Mouse (Mus musculus): ENCODE results near the gene Khk. TPM values are rescaled to one million over a fixed set of nuclear protein-coding genes. Genes with fewer than 3 reads are reported as not detected.

Gene Khk
- total RNA-seq, 1 experiment from 2014 or later, result 58.5 TPM

DNA sequence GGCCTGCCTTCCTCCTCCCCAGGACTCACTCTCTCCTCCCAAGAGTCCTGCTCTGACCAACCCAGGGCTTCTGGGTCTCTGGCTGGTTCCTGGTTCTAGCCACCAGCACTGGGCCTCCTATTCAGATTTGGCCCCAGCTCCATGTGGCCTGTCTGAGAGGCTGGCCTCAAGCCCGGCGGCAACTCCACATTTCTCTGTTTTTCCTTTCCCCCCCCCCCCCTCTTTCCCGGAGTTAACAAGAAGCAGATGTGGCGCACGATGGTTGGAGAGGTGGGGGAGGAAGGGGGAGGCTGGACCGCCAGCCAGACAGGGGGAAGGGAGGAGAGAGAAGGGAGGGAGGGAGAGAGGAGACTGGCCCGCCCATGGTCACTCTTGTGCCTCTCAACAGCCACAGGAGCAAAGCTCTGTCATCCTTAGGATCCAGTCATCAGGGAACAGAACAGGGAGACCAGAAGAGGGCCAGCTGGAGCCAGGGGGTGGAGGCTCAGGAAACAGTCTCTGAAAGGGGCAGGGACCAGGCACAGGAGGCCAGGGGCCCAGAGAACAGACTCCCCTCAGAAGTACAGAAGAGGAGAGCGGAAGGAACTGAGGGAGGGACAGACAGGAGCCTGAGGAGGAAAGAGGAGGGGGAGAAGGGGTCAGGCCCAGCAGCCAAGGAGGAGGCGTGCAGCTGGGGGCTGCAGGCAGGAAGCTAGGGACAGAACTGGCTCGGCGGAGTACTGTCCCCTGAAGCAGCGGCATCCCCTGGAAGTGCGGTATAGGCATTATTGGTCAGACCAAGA is 8.0 kb upstream of the Khk start, which contains the start of gene Emilin1:
Emilin1 (plus strand) TSS at position 343 of the 782 bp plus-strand sequence.
- DNase-seq, result no peak

DNA sequence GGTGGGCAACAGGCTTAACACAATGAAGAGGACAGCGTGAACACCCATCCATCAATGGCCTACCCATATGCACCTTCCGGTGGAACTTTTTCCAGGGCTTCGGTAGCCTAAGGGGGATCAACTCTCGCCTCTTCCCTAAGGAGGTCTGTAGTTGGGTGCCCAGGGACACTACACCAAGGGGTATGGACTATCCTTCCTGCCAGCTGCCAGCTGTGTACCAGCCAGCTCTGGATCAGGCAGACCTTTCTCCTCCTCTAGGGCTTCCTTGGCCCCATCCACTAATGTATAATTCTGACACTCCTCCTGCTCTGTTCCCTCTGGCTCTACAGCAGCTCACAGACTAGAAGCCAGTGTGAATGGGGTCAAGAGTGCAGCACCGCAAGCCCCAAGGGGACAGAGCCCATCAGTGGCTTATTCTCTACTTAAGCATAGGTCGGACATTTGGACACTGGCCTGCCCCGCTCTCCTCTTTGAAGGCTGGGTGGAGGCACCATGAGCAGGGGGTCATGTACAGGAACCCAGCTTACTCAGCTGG is 7.1 kb upstream of the Khk start:
- DNase-seq, result no peak

DNA sequence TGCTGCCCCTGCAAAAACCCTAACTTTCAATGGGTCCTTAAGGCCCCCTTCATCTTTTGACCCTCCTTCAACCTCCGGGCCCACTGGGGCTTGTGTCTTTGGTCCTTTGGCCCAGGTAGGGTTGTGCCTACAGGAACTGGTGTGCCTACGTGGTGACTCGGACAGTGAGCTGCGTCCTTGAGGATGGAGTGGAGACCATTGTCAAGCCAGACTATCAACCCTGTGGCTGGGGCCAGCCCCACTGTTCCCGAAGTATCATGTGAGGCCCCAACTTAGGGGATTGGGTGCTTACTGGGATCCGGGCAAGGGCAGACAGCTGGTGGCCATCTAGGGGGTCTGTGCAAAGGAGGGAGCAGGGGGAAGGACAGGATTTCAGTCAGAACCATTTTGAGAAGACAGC is 6.4 kb upstream of the Khk start:
- no peak for DNase-seq

DNA sequence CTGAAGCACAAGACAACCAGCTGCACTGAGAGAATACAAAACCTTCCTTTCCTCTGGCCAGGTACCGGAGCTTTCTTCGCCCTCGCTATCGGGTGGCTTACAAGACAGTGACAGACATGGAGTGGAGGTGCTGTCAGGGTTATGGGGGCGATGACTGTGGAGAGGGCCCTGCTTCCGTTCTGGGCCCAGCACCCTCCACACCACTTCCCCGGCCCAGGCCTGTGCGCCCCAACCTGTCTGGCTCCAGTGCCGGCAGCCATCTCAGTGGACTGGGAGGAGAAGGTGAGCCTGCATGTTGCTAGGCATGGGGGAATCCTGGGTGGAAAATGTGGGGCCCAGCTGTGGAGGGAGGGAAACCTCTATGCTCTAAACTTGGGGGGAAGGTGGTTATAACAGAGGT is 5.8 kb upstream of the Khk start:
- DNase-seq, result no peak

DNA sequence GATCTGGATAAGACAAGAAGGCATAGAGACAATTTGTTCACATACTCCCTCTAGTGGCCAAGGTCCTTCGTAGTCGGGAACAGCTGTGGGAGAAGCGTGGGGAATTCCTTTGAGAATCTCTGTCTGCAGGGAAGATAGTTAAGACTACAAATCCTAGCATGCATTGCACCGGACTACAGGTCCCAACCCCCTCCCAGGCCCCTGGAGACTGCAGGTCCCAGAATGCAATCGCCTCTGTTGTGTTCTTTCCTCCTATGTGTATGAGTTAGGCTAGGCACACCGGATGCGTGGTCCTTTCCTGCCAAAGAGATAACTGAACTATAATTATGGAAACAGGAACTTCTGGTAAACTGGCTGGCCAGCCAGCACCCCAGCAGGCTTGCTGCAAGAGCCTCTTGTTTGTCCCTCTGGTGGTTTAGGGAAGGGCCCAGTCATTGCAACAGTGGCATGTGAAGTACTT is 5.2 kb upstream of the Khk start:
- peak; percentile 80 for DNase-seq

DNA sequence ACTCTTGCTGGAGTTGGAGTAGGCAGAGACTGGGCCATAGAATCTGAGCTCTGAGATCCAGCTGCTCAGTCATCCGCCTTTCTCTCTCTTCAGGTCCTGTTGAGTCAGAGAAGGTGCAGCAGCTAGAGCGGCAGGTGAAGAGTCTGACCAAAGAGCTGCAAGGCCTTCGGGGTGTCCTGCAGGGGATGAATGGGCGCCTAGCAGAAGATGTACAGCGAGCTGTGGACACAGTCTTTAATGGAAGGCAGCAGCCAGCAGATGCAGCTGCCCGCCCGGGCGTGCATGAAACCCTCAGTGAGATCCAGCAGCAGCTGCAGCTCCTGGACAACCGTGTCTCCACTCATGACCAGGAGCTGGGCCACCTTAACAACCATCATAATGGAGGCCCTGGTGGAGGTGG is 4.4 kb upstream of the Khk start:
- DNase-seq, result no peak

DNA sequence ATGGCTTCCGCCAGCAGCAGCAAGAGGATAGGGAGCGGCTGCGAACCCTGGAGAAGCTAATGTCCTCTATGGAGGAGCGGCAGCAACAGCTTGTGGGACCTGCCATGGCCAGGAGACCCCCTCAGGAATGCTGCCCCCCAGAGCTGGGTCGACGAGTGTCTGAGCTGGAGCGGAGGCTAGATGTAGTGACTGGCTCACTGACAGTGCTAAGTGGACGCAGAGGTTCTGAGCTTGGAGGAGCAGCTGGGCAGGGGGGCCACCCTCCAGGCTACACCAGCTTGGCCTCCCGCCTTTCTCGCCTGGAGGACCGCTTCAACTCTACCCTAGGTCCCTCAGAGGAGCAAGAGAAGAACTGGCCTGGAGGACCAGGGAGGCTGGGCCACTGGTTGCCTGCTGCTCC is 3.9 kb upstream of the Khk start:
- DNase-seq, result no peak

DNA sequence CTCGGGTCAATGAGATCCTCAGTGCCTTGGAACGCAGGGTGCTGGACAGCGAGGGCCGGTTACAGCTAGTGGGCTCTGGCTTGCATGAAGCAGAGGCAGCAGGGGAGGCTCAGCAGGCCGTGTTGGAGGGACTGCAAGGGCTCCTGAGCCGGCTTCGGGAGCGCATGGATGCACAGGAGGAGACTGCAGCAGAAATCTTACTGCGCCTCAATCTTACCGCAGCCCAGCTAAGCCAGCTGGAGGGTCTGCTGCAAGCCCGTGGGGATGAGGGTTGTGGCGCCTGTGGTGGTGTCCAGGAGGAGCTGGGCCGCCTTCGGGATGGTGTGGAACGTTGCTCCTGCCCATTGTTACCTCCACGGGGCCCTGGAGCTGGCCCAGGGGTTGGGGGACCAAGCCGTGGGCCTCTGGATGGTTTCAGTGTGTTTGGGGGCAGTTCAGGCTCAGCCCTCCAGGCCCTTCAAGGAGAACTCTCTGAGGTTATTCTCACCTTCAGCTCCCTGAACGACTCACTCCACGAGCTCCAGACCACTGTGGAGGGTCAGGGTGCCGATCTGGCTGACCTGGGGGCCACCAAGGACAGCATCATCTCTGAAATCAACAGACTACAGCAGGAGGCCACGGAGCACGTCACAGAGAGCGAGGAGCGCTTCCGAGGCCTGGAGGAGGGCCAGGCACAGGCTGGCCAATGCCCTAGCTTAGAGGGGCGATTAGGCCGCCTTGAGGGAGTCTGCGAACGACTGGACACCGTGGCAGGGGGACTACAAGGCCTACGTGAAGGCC is 3.1 kb upstream of the Khk start:
- DNase-seq, result no peak

DNA sequence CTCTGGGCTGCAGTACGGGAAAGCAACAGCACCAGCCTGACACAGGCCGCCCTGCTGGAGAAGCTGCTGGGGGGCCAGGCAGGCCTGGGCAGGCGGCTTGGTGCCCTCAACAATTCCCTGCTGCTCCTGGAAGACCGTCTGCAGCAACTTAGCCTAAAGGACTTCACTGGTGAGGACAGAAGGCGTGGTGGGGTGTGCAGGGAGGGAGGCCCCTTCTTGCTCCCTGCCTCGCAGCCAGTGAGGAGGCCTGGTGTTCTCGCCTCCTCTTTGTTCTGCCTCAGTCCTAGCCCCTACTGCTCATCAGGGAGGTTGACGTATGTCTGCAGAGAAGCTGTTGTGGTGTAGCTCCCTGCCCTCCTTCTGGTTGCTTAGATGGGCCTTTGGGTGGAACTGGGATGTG is 2.5 kb upstream of the Khk start:
- DNase-seq, result no peak

DNA sequence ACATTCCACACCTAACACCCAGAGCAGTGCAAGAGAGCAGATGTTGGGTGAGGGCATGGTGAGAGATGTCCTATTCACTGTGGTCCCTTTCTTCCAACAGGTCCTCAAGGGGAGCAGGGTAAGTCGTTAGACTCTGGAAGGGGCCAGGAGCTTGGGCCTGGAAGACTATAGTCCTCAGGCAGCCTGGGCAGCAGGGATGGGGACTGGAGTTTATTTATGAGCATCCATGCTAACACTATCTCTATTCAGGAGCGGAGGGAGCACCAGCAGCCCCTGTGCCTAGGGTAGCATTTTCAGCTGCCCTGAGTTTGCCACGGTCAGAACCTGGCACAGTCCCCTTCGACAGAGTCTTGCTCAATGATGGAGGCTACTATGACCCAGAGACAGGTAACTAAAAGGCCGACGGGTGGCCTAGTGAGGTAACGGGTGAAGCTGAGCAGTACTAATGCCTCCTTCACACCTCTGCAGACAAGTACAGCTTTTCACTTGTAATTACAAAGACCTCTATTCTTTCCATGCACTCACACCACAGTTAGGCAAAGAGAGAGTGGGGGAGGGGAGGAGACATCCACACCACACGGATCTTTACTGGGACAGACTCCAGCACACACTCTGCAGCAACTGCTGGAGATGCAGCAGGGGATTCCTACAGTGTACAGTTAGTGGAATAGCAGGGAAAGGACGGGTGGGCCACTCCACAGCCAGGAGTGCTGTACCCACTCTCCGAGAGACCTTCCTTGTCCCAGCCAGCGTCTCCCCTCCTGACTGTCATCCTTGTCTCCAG is 1.2 kb upstream of the Khk start:
- no peak for DNase-seq

DNA sequence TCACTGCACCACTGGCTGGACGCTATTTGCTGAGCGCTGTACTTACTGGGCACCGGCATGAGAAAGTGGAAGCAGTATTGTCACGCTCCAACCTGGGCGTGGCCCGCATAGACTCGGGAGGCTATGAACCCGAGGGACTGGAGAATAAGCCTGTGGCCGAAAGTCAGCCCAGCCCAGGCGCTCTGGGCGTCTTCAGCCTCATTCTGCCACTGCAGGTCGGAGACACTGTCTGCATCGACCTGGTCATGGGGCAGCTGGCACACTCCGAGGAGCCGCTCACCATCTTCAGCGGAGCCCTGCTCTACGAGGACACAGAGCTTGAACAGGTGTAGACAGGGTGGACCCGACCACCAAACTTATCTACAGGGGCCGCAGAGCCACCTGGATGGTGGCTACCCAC is 610 bp upstream of the Khk start:
- DNase-seq, result no peak

DNA sequence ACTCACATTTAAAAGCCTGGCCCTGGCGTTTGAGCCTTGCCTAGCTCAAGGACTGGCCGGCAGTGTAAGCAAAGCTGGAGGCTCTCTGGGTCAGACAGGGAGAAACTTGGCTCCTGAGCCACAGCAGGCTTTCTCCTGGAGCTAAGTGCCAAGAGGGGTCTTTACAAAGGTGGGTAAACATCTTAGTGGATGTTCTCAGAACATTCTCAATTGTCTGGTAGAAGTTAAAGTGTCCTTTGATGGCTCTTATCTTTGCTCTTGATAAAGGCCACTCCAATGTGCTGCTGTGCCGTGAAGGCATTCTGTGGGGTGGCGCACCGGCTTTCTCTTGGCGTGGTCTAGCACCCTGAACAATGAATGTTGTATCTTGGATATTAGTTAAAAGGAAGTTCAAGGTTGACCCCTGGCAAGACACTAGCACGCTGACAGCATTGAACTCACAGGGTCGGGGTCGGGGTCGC is 1.4 kb downstream of the Khk start:
- no peak for DNase-seq

DNA sequence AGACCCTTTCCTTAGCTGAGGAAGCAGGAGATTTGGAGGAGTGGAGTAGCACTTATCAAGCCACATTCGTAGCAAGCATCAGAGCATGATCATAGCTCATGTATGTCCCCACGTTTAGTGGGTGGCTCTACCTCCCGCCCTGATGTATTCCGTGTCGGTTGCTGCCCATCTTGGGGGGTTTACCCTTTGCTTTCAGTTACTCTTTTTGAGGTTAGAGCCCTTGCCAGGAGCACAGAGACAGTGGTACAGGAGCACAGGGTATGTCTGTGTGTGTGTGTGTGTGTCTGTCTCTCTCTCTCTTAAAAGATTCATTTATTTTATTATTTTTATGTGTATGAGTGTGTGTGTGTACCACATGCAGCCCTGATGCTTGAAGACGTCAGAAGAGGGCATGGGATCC is 1.9 kb downstream of the Khk start:
- DNase-seq, result no peak

DNA sequence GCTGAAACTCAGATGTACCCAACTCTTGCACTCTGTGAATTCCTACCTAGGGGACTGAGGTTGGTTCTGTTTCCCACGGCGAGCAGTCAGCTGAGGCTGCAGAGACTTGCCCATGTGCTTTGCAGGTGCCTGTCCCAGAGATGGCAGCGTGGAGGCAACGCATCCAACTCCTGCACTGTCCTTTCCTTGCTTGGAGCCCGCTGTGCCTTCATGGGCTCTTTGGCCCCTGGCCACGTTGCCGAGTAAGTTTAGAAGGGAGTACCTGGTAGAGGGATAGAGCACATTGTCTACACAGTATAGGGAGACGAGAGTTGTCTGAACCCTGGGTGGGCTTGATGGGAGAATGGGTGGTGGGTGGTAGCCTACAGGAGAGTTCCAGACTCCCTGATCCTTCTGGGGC is 3.4 kb downstream of the Khk start:
- DNase-seq, result no peak

DNA sequence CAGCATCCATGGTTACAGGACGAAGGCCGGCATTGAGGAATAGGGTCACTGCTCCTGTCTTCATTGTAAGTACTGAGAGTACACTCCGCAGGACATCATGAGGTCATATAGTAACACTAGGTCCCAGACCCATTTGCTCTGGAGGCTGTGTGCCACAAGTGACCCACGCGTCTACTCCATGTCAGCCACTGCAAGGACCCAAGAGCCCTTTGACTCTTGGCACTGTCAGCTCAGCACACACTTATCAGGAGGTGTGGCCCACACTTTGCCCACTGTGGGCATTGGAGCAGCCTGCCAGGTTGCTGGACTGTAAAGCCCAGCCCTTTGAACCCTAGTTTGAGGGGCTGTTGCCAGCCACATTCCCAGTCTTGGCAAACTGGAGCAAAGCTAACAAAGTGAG is 4.0 kb downstream of the Khk start:
- DNase-seq, result no peak

DNA sequence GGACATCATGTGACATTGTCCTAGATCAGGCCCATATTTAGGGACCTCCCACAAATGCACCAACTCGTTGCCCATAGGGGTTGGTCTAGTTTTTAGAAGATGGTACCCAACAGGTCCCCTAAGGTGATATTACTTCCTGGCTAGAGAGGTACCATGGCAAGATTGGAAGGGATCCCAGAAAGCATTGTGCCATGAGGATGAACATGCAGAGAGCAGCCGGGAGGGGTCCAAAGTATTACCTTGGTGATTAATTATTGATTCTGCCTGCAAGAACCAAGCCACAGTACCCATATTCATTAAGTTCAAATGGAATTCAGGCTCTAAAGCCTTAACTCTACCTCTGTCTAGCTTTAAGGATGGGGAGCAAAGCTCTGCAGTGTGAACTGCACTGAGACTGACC is 4.8 kb downstream of the Khk start:
- no peak for DNase-seq

DNA sequence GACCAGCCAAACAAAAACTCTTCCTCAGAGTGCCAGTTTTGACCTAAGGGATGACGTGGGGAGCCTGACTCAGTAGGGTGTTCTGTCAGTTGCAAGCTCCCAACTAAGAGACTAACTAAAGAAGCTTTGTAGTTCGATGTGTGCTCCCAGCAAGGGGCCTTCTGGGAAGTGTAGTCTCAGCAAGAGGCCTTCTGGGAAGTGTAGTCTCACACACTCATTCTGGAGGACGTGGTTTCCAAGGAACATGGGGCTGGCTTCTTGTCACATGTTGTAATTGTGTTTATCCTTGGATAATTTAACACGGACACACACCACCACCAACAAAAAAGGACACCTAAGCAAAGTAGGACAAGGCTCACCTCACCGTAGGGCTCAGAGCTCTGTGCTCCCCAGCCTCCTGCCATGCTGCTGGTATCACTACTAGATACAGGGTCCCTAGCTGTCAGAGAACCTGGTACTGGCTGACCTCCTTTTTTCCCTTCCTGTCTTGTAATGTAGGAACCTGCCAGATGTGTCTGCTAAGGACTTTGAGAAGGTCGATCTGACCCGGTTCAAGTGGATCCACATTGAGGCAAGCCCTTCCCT is 6.8 kb downstream of the Khk start:
- DNase-seq, result no peak

DNA sequence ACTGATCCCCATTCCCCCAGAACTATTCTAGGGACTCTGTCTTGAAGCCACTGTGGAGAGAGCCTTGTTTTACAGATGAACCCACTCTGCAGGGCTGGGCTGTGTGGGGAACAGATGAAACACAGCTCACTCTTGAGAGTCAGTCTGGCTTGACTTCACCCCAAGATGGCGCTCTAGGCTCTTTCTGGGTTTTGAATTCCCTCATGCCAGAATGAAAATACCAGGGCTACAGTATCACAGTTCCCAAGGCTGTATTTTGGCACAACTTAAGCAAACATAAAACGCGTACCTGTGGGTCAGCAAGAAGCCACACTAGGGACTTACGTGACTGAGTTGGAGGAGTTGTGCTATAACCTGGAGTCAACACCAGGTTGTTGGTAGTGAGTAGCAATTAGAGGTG is 8.9 kb downstream of the Khk start:
- peak; percentile 73 for DNase-seq

DNA sequence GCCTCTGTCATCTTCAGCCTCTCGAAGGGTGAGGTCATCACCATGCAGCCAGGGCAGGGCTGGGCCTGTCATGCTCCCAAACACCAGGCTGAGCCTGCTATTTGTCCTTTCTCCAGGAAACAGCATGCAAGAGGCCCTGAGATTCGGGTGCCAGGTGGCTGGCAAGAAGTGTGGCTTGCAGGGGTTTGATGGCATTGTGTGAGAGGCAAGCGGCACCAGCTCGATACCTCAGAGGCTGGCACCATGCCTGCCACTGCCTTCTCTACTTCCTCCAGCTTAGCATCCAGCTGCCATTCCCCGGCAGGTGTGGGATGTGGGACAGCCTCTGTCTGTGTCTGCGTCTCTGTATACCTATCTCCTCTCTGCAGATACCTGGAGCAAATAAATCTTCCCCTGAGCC is 9.6 kb downstream of the Khk start:
- no peak for DNase-seq

DNA sequence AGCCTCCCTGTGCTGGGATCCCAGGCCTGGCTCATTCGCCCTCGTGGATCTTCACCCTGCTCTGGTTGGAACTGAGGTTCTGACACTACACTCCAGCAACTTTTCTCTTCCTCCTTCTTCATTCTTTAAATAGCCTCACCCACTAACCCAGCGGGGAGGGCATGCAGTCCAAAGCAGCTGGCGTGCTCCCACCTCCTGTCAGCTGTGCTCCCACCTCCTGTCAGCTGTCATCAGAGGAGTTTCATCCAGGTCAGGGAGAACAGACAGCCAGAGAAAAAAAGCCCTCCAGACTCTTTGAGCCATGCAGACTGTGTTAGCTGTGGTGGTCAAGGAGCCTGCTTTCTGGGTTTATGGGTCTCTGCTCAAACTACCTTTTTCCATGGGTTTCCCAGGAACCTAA is 10.1 kb downstream of the Khk start:
- no peak for DNase-seq

DNA sequence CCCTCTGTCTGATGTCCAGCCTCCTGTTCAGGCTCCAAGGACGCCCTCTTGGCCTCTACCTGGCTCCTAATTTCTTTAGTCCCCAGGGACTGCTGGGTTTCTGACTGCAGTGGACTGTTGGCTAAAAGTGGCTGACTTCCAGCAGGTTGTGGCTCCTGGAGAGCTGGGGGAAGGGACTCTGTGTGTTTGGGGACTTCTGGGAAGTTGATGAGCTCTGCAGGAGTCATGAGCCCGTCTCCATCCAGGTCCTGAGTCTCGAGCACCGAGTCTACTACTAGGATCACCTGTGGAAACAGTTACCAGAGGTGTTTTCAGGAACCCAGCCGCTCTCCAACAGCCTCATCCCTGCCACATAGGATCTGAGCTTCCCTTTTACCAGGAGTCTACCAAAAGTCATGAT is 12.5 kb downstream of the Khk start:
- DNase-seq, result no peak

Measured in adrenal gland, postnatal 25 days (tissue).